Mouse (Mus musculus) MEL (cell line): ENCODE results near the gene Rnf157. TPM values are rescaled to one million over a fixed set of nuclear protein-coding genes. Genes with fewer than 3 reads are reported as not detected.

ENCODE experiments used
- DNase-seq: peaks from one replicate; pipeline ENCODE4 v3.0.0; 2011; ENCODE audit warnings: low read depth, low spot score
- H3K27ac ChIP-seq: 2 replicates; pipeline ENCODE4 v1.5.1; 2012; ENCODE audit warnings: low read depth, mild to moderate bottlenecking, control low read depth, low read length, moderate library complexity; ENCODE audit not compliant: control insufficient read depth
- H3K27me3 ChIP-seq, 2 experiments: fragments of 150-350 bp in 1 of 2; sonication (generic) in 1 of 2; 2 replicates each; pipeline ENCODE4 v1.6.1; 2012; ENCODE audit warnings: low read length in 2 of 2, mild to moderate bottlenecking in 2 of 2, improper control_type of control experiment in 1 of 2, moderate library complexity in 1 of 2; ENCODE audit not compliant: insufficient read depth in 2 of 2, control insufficient read depth in 1 of 2
- H3K36me3 ChIP-seq, 2 experiments: 2 replicates each; pipeline ENCODE4 v1.6.1; 2012 to 2014; ENCODE audit warnings: low read length in 2 of 2, improper control_type of control experiment in 1 of 2, inconsistent platforms in 1 of 2, mild to moderate bottlenecking in 1 of 2; ENCODE audit not compliant: insufficient read depth in 2 of 2, control insufficient read depth in 1 of 2
- H3K4me1 ChIP-seq, 2 experiments: fragments of 150-350 bp in 1 of 2; sonication (generic) in 1 of 2; 2 replicates each; pipeline ENCODE4 v1.6.1; 2012; ENCODE audit warnings: low read length in 2 of 2, improper control_type of control experiment in 1 of 2, mild to moderate bottlenecking in 1 of 2; ENCODE audit not compliant: insufficient read depth in 2 of 2, control insufficient read depth in 1 of 2
- H3K4me3 ChIP-seq, 2 experiments: fragments of 150-350 bp in 1 of 2; sonication (generic) in 1 of 2; 2 replicates each; pipeline ENCODE4 v1.5.1; 2012; ENCODE audit warnings: low read depth in 2 of 2, low read length in 2 of 2, mild to moderate bottlenecking in 2 of 2, moderate library complexity in 2 of 2, control low read depth in 1 of 2, improper control_type of control experiment in 1 of 2; ENCODE audit not compliant: control insufficient read depth in 1 of 2, insufficient read depth in 1 of 2
- H3K79me2 ChIP-seq: 2 replicates; pipeline ENCODE4 v1.6.1; 2012; ENCODE audit warnings: mild to moderate bottlenecking, low read length, moderate library complexity; ENCODE audit not compliant: control insufficient read depth, poor library complexity, insufficient read depth
- H3K9ac ChIP-seq: 2 replicates; pipeline ENCODE4 v1.6.1; 2012; ENCODE audit warnings: low read depth, mild to moderate bottlenecking, control low read depth, low read length, moderate library complexity; ENCODE audit not compliant: control insufficient read depth, poor library complexity, severe bottlenecking
- H3K9me3 ChIP-seq: fragments of 150-350 bp; sonication (generic); replicated peaks from 2 replicates; pipeline ENCODE4 v1.6.1; 2012; ENCODE audit warnings: mild to moderate bottlenecking, low read length, improper control_type of control experiment, moderate library complexity; ENCODE audit not compliant: insufficient read depth
- CHD1 ChIP-seq: IDR thresholded peaks from 2 replicates; pipeline ENCODE4 v1.6.1; 2012; ENCODE audit warnings: low read depth, mild to moderate bottlenecking, inconsistent platforms, low read length, improper control_type of control experiment
- CHD2 ChIP-seq: IDR thresholded peaks from 2 replicates; pipeline ENCODE4 v1.6.1; 2011; ENCODE audit warnings: low read length, improper control_type of control experiment
- CTCF ChIP-seq, 3 experiments: IDR thresholded peaks in 2 of 3; conservative IDR thresholded peaks in 1 of 3; 2 replicates each; pipeline ENCODE4 v1.5.1; 2011 to 2012; ENCODE audit warnings: low read length in 3 of 3, low read depth in 2 of 3, mild to moderate bottlenecking in 2 of 3, improper control_type of control experiment in 1 of 3, inconsistent platforms in 1 of 3, mixed read lengths in 1 of 3, moderate library complexity in 1 of 3; ENCODE audit not compliant: control insufficient read depth in 1 of 3, insufficient read depth in 1 of 3, poor library complexity in 1 of 3, severe bottlenecking in 1 of 3
- ELF1 ChIP-seq: IDR thresholded peaks from 2 replicates; pipeline ENCODE4 v1.6.1; 2014; ENCODE audit warnings: low read depth, mild to moderate bottlenecking, inconsistent platforms, low read length, improper control_type of control experiment, moderate library complexity
- GABPA ChIP-seq: IDR thresholded peaks from 2 replicates; pipeline ENCODE4 v1.6.1; 2012; ENCODE audit warnings: low read depth, mild to moderate bottlenecking, inconsistent platforms, low read length, improper control_type of control experiment, moderate library complexity
- GATA1 ChIP-seq: IDR thresholded peaks from 2 replicates; pipeline ENCODE4 v1.6.1; 2011; ENCODE audit warnings: low read depth, low read length, improper control_type of control experiment
- KAT2A ChIP-seq: conservative IDR thresholded peaks from 2 replicates; pipeline ENCODE4 v1.6.1; 2012; ENCODE audit warnings: low read depth, low read length, improper control_type of control experiment, inconsistent platforms
- MAX ChIP-seq: IDR thresholded peaks from 2 replicates; pipeline ENCODE4 v1.6.1; 2011; ENCODE audit warnings: low read length, improper control_type of control experiment
- MAZ ChIP-seq: IDR thresholded peaks from 2 replicates; pipeline ENCODE4 v1.6.1; 2012; ENCODE audit warnings: low read depth, mild to moderate bottlenecking, inconsistent platforms, low read length, improper control_type of control experiment
- NELFE ChIP-seq: IDR thresholded peaks from 2 replicates; pipeline ENCODE4 v1.6.1; 2011; ENCODE audit warnings: low read depth, low read length, improper control_type of control experiment
- POLR2AphosphoS2 ChIP-seq: IDR thresholded peaks from 2 replicates; pipeline ENCODE4 v1.6.1; 2011; ENCODE audit warnings: low read length, improper control_type of control experiment
- POLR2AphosphoS5 ChIP-seq: IDR thresholded peaks from 2 replicates; pipeline ENCODE4 v1.6.1; 2012; ENCODE audit warnings: low read depth, borderline replicate concordance, mild to moderate bottlenecking, inconsistent platforms, low read length, moderate library complexity, mixed read lengths
- TAL1 ChIP-seq: IDR thresholded peaks from 2 replicates; pipeline ENCODE4 v1.6.1; 2012; ENCODE audit warnings: mild to moderate bottlenecking, inconsistent platforms, low read length, moderate library complexity, mixed read lengths
- TBP ChIP-seq: IDR thresholded peaks from 2 replicates; pipeline ENCODE4 v1.8.0; 2011; ENCODE audit warnings: low read depth, low read length, improper control_type of control experiment
- UBTF ChIP-seq: IDR thresholded peaks from 2 replicates; pipeline ENCODE4 v1.6.1; 2012; ENCODE audit warnings: low read depth, mild to moderate bottlenecking, inconsistent platforms, low read length, improper control_type of control experiment, moderate library complexity, borderline replicate concordance; ENCODE audit not compliant: insufficient read depth
- USF1 ChIP-seq: IDR thresholded peaks from 2 replicates; pipeline ENCODE4 v1.6.1; 2014; ENCODE audit warnings: low read depth, mild to moderate bottlenecking, inconsistent platforms, low read length, improper control_type of control experiment, moderate library complexity
- ZC3H11A ChIP-seq: IDR thresholded peaks from 2 replicates; pipeline ENCODE4 v1.6.1; 2012; ENCODE audit warnings: low read depth, mild to moderate bottlenecking, inconsistent platforms, low read length, improper control_type of control experiment
- ZMIZ1 ChIP-seq: IDR thresholded peaks from 2 replicates; pipeline ENCODE4 v1.6.1; 2012; ENCODE audit warnings: low read depth, mild to moderate bottlenecking, inconsistent platforms, low read length, improper control_type of control experiment, moderate library complexity
- polyA plus RNA-seq, 2 experiments: library from polyadenylated mRNA; stranded (reverse) in 1 of 2; unstranded in 1 of 2; fragments of >175 nt in 1 of 2; fragments of >200 nt in 1 of 2; gene quantifications; 2 replicates each; pipeline versions ENCODE4 v1.2.1 to v1.2.4; 2012; ENCODE audit warnings: low replicate concordance in 2 of 2, low read depth in 1 of 2; ENCODE audit not compliant: insufficient read length in 2 of 2, insufficient read depth in 1 of 2, missing spikeins in 1 of 2
- total RNA-seq: library from RNA; depleted of rRNA; stranded (reverse); fragments of 300-350 nt; gene quantifications from 2 replicates; pipeline ENCODE4 v1.2.3, GENCODE M21; 2012

Rnf157 gene
- total and polyA plus RNA-seq, 3 experiments, result 7.5 to 10.9 TPM; not detected in 1

DNA sequence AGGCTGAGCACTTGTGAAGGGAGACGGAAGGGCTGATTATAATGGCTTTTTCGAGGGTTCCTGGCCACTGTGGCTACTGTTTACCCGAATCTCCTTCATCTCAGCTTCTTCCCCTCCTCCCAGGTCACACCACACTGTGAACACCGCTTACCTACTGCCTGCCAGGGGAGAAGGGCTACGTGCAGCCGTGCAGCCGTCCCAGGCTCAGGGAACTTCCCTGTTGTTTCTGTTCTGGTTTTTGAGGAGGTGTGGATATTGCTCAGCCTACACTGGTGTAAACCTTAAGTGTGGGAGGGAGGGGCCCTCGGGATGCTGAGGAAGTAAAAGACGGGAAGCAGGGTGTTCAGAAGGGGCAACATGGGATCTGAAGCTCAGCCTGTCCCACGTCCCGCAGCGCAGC, 75.8 kb downstream of the Rnf157 start:
- DNase-seq, result no peak
- no peaks in the 10 kb centered on the region; a peak in 1 of 4 replicates for H3K27me3 ChIP-seq
- H3K9ac ChIP-seq, result no peak overlapping the region
- H3K4me3 ChIP-seq, result no peak overlapping the region
- H3K79me2 ChIP-seq, result no peaks in the 10 kb centered on the region
- no peaks in the 10 kb centered on the region for H3K9me3 ChIP-seq
- no peak overlapping the region for H3K27ac ChIP-seq
- no peaks in the 10 kb centered on the region for H3K36me3 ChIP-seq
- H3K4me1 ChIP-seq, result no peaks in the 10 kb centered on the region
- no peak for TF ChIP-seq TBP
- TF ChIP-seq POLR2AphosphoS2, result no peak

DNA sequence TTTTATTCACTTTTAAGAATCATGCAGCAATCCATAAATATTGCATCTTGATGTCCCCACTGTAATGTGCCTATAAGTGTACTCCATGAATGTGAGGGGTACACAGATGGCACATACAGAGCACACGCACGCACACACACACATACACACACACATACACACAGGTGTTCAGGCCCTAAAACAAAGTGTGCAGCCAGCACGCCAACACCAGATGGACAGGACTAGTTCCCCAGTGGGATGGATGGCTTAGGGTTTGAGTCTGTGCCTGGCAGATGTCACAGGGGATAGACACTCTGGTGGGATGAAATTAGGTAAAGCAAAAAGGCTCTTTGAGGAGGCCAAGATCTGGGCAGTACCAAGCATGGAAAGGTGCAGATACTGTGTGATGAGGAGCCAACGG, 76.4 kb downstream of the Rnf157 start:
- Histone ChIP-seq H3K79me2 (no peaks in the 10 kb centered on the region), H3K4me3 (no peak overlapping the region), H3K4me1 (no peaks in the 10 kb centered on the region), H3K36me3 (no peaks in the 10 kb centered on the region), H3K9me3 (no peaks in the 10 kb centered on the region), H3K9ac (no peak overlapping the region), H3K27me3 (no peaks in the 10 kb centered on the region; a peak in 1 of 4 replicates), H3K27ac (no peak overlapping the region)
- DNase-seq, result no peak
- no peak for TF ChIP-seq UBTF
- TF ChIP-seq ELF1, result no peak
- no peak for TF ChIP-seq TAL1
- TF ChIP-seq MAX, result no peak
- TF ChIP-seq POLR2AphosphoS5, result no peak
- TF ChIP-seq MAZ, result no peak
- TF ChIP-seq CHD1, result no peak
- no peak for TF ChIP-seq POLR2AphosphoS2
- no peak for TF ChIP-seq ZMIZ1
- TF ChIP-seq KAT2A, result no peak
- no peak for TF ChIP-seq CHD2
- TF ChIP-seq NELFE, result no peak
- TF ChIP-seq ZC3H11A, result no peak
- TF ChIP-seq CTCF (IDR thresholded peaks at IDR 0.05 in 2 of 3, conservative IDR thresholded peaks at IDR 0.05 in 1 of 3; ENCODE audit: control insufficient read depth in 1 of 3, insufficient read depth in 1 of 3, low read depth in 2 of 3, low read length in 3 of 3, poor library complexity in 1 of 3, severe bottlenecking in 1 of 3), result no peak
- no peak for TF ChIP-seq GABPA
- no peak for TF ChIP-seq GATA1
- no peak for TF ChIP-seq USF1
